Mouse (Mus musculus) lung, postnatal 0 days (tissue): ENCODE results near the gene Lrrc10. TPM values are rescaled to one million over a fixed set of nuclear protein-coding genes. Genes with fewer than 3 reads are reported as not detected.

Experiments used
- ATAC-seq: fragments of 200-750 bp; cut with Nextera tagmentation; 2 replicates; pipeline ENCODE4 v1.8.0; 2017; ENCODE audit warnings: moderate library complexity
- DNase-seq: peaks from one replicate; pipeline ENCODE4 v3.0.0-alpha.2; 2016; ENCODE audit warnings: low spot score
- H3K27ac ChIP-seq: fragments of 300-500 bp; sonication (generic); 2 replicates; pipeline ENCODE4 v1.5.1; 2014; ENCODE audit warnings: antibody characterized with exemption, mild to moderate bottlenecking, low read length, mixed read lengths
- H3K27me3 ChIP-seq: fragments of 300-500 bp; sonication (generic); replicated peaks from 2 replicates; pipeline ENCODE4 v1.6.1; 2014; ENCODE audit warnings: low read length, mixed read lengths; ENCODE audit not compliant: insufficient read depth
- H3K36me3 ChIP-seq: fragments of 300-500 bp; sonication (generic); 2 replicates; pipeline ENCODE4 v1.6.1; 2014; ENCODE audit warnings: low read length, mixed read lengths; ENCODE audit not compliant: insufficient read depth
- H3K4me1 ChIP-seq: fragments of 300-500 bp; sonication (generic); 2 replicates; pipeline ENCODE4 v1.6.1; 2014; ENCODE audit warnings: antibody characterized with exemption, low read depth, low read length, mixed read lengths; ENCODE audit not compliant: insufficient read depth
- H3K4me2 ChIP-seq: fragments of 300-500 bp; sonication (generic); replicated peaks from 2 replicates; pipeline ENCODE4 v1.6.1; 2014; ENCODE audit warnings: low read depth, mild to moderate bottlenecking, low read length, moderate library complexity, mixed read lengths
- H3K4me3 ChIP-seq: fragments of 300-500 bp; sonication (generic); 2 replicates; pipeline ENCODE4 v1.5.1; 2014; ENCODE audit warnings: low read depth, low read length
- H3K9ac ChIP-seq: fragments of 300-500 bp; sonication (generic); replicated peaks from 2 replicates; pipeline ENCODE4 v1.6.1; 2014; ENCODE audit warnings: low read depth, mild to moderate bottlenecking
- H3K9me3 ChIP-seq: fragments of 300-500 bp; sonication (generic); 2 replicates; pipeline ENCODE4 v1.6.1; 2016; ENCODE audit warnings: low read length, mixed read lengths
- CTCF ChIP-seq: IDR thresholded peaks from 2 replicates; pipeline ENCODE4 v1.5.1; 2016; ENCODE audit warnings: antibody characterized with exemption, mild to moderate bottlenecking
- EP300 ChIP-seq: IDR thresholded peaks from 2 replicates; pipeline ENCODE4 v1.6.1; 2016; ENCODE audit warnings: antibody characterized with exemption, mild to moderate bottlenecking, control low read depth
- WGBS: fragments of 180-500 bp; shearing (Covaris S2); extraction: QIAGEN DNeasy Blood & Tissue Kit; methylation state at CpG from one replicate; pipeline ENCODE4 v1.1.7; 2014; 5-methylcytosine and 5-hydroxymethylcytosine counted together
- polyA plus RNA-seq: library from polyadenylated mRNA; unstranded; fragments of >200 nt; fragmentation: Nextera tagmentation; extraction: Ambion mirVana; gene quantifications from 2 replicates; pipeline ENCODE4 v1.2.1, GENCODE M21; 2015

Lrrc10 gene
- polyA plus RNA-seq, 1 experiment from 2014 or later, result 0.45 TPM

DNA sequence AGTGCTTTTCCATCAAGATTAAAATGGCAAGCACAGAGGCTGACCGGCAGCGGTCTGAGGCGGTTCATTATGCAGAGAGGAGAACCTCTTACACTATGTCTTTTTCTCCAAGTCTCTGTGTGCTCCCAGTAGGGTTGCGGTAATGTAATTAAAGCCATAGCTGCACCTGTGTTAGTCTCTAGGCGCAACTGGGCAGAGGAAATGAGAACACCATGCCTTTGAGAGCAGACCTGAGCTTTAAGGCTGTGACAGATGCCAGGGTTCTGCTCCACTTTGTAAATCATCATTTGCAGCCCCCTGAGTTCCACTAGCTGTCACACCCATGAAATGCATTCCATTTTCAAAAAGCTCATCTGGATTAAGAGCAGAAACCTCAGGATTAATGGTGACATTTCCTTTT is 40.4 kb upstream of the Lrrc10 start:
- 58% methylated on average over 5 of the region's 5 CpGs for WGBS

DNA sequence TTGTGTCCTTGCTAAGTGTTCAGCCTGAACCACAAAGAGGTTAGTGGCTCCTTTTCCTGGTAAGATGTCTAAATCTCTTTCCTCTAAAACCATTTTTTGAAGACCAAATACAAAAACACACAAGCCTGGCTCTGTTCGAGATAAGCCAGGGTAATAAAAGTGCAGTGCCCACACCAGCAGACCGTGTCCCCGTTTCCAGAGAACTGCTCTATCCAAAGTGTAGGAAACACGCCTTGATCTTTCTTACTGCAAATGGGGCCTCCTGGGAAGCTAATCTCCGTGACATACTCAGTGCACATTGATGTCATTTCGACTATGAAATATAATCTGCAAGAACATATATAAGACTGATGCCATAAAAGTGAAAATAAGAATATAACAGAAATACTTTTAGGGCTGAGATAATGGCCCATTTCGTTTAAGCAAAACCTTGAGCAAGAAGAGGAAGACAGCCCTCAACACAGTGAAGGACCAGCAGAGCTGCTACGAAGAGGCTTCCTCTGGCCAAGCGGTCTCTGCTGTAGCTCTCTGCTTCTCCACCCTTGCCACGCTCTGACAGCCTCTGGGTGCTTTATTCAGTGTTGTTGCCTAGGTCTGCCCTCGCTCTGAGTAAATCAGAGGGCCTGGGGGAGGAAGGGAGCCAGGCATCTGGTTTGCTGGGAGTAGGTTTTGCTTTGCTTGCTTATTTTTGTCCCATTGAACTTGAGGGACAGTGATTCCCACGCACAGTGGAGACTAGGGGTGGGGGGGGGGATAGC is 39.3 kb upstream of the Lrrc10 start:
- H3K9me3 ChIP-seq, result no peaks in the 10 kb centered on the region
- DNase-seq (no peak), ATAC-seq (no peak)
- H3K4me1 ChIP-seq, result no peaks in the 10 kb centered on the region
- no peak overlapping the region for H3K27ac ChIP-seq
- H3K9ac ChIP-seq, result no peak overlapping the region
- H3K4me2 ChIP-seq, result no peak overlapping the region
- TF ChIP-seq CTCF, result no peak
- no peak for TF ChIP-seq EP300
- H3K4me3 ChIP-seq, result no peak overlapping the region
- no peaks in the 10 kb centered on the region for H3K36me3 ChIP-seq
- H3K27me3 ChIP-seq, result no peaks in the 10 kb centered on the region
- 62% methylated on average over 12 of the region's 12 CpGs for WGBS

More for the DNA sequence above, 40.4 kb upstream of the Lrrc10 start:
- H3K4me3 ChIP-seq, result no peak overlapping the region
- no peaks in the 10 kb centered on the region for H3K36me3 ChIP-seq
- no peak overlapping the region for H3K27ac ChIP-seq
- no peaks in the 10 kb centered on the region for H3K4me1 ChIP-seq
- H3K27me3 ChIP-seq, result no peaks in the 10 kb centered on the region
- no peaks in the 10 kb centered on the region for H3K9me3 ChIP-seq
- DNase-seq, result no peak
- H3K4me2 ChIP-seq, result no peak overlapping the region
- H3K9ac ChIP-seq, result no peak overlapping the region
- ATAC-seq, result no peak
- TF ChIP-seq CTCF (no peak), EP300 (no peak)

DNA sequence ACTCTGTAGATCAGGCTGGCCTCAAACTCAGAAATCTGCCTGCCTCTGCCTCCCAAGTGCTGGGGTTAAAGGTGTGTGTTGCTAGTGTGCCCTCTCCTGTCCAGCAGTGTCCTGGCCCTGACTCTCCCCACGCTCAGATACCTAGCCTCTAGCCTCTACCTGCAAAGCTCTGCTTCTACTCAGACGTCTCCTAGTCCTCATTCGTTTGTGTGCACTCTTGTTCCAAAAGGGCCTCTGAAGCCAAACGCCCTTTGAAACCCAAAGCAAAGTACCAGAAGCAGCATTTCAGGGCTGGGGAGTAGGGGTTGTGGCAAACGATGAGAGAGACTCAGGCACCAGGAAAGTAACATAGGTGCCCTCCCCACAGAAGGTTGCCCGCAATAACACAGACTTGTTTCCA is 35.5 kb upstream of the Lrrc10 start:
- H3K4me1 ChIP-seq, result 0 out of 2 replicates have a peak, but pooled peaks cover 1% of the 10 kb centered on the region
- H3K9me3 ChIP-seq, result no peaks in the 10 kb centered on the region
- DNase-seq (no peak), ATAC-seq (no peak)
- H3K27me3 ChIP-seq, result no peaks in the 10 kb centered on the region
- WGBS, result 77% methylated on average over 6 of the region's 6 CpGs
- H3K4me2 ChIP-seq, result no peak overlapping the region
- no peak overlapping the region for H3K9ac ChIP-seq
- TF ChIP-seq CTCF (no peak), EP300 (no peak)
- H3K27ac ChIP-seq, result no peak overlapping the region
- H3K4me3 ChIP-seq, result no peak overlapping the region
- H3K36me3 ChIP-seq, result no peaks in the 10 kb centered on the region

DNA sequence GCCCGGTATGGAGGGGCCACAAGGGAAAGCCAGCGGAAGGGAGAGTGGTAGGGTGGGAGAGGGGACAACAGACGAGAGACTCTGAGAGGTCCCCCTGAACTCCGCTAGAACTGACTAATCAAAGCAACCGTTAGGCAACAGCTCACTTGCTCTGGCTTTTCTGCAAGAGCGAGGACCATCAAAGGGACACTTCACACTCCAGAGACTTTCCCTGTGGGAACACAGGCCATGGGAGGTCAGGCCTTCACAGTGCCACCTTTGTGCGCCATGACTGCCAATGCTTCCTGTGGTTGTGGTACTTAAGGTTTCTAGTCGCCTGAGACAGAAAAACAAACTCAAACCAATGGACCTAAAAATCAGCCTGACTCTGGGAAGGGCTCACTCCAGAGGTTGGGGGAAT is 34.1 kb upstream of the Lrrc10 start:
- 65% methylated on average over 8 of the region's 8 CpGs for whole genome bisulfite sequencing
- no peak overlapping the region for H3K27ac ChIP-seq

DNA sequence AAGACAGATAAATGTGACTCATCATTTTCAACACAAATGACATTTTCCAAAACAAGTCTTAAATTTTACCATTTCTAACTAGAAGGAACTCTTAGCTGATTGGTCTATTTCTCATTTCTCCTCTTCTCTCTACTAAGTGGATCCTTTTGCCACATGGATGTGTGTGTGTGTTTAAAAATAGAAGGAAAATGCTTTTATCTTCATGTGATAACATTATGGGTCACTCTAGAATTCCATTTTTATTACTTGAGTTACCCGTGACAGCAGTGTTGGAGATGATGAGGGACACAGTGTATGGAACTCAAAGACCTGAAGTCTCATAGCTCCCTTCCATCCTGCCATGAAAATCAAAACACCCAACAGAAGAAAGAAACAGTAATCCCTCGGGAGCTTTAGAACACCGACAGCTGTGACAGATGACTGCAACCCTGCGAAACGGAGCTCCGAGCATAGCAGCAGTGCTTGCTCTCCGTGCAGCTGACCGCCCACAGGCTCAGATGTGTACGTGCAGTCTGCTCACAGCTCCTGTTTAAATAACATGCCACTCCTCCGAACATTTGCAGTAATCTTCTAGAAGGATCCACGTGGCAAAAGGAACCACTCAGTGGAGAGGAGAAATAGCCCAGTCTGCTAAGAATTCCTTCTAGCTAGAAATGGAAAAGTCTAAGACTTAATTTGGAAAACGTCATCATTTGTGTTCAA is 31.3 kb upstream of the Lrrc10 start:
- Histone ChIP-seq H3K4me3 (no peak overlapping the region), H3K9ac (no peak overlapping the region)
- TF ChIP-seq CTCF, result peak; percentile 60
- TF ChIP-seq EP300, result no peak

More for the DNA sequence above, 34.1 kb upstream of the Lrrc10 start:
- no peaks in the 10 kb centered on the region for H3K27me3 ChIP-seq
- ATAC-seq, result no peak
- H3K4me3 ChIP-seq, result no peak overlapping the region
- no peak for TF ChIP-seq EP300
- TF ChIP-seq CTCF, result no peak
- H3K4me1 ChIP-seq, result 0 out of 2 replicates have a peak, but pooled peaks cover 3% of the 10 kb centered on the region
- H3K36me3 ChIP-seq, result no peaks in the 10 kb centered on the region
- no peak overlapping the region for H3K4me2 ChIP-seq
- H3K9ac ChIP-seq, result no peak overlapping the region
- H3K9me3 ChIP-seq, result no peaks in the 10 kb centered on the region
- no peak for DNase-seq

DNA sequence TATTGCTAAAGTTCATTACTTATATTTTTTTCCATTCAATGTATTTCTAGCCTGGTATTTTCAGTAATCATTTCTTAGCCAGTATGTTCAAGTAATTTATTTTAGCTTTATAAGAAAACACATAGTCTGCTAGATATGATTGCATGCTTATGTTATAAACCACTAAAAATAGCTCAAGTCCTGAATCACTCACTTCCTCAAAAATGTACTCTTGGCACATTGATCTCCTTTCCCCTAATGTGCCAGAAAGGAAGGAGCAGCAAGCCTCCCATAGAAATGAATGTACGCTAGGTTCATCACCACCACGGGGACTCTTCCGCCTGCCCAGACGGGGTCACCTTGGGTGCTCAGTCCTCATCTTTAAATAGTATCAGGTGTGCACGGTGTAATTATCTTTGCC is 30.6 kb upstream of the Lrrc10 start:
- Histone ChIP-seq H3K36me3 (no peaks in the 10 kb centered on the region), H3K4me3 (no peak overlapping the region), H3K4me2 (no peak overlapping the region), H3K9ac (no peak overlapping the region), H3K27me3 (no peaks in the 10 kb centered on the region), H3K9me3 (no peaks in the 10 kb centered on the region), H3K27ac (no peak overlapping the region), H3K4me1 (0 out of 2 replicates have a peak, but pooled peaks cover 3% of the 10 kb centered on the region)
- ATAC-seq, result peak; percentile 32; the same call in 1 of the 2 replicates
- TF ChIP-seq CTCF (no peak), EP300 (no peak)
- DNase-seq, result peak; percentile 63
- WGBS, result 59% methylated on average over 5 of the region's 5 CpGs

More for the DNA sequence above, 31.3 kb upstream of the Lrrc10 start:
- 0 out of 2 replicates have a peak, but pooled peaks cover 3% of the 10 kb centered on the region for H3K4me1 ChIP-seq
- no peak overlapping the region for H3K27ac ChIP-seq
- H3K9me3 ChIP-seq, result no peaks in the 10 kb centered on the region
- 9% methylated on average over 12 of the region's 12 CpGs for WGBS
- no peaks in the 10 kb centered on the region for H3K36me3 ChIP-seq
- H3K4me2 ChIP-seq, result peak overlapping the region; percentile 29; the same call in 1 of the 2 replicates
- DNase-seq (peak; percentile 84), ATAC-seq (peak; percentile 94)
- H3K27me3 ChIP-seq, result no peaks in the 10 kb centered on the region
